Mouse (Mus musculus) left cerebral cortex, adult 2 months (tissue): ENCODE data around the gene Foxk1. TPM values are rescaled to one million over a fixed set of nuclear protein-coding genes. Genes with fewer than 3 reads are reported as not detected.

Source experiments
- DNase-seq, 2 experiments: peaks; one replicate each; pipeline ENCODE4 v3.0.0; 2021 to 2022; ENCODE audit warnings: low spot score in 2 of 2, mixed read lengths in 1 of 2; ENCODE audit errors: extremely low spot score in 1 of 2
- H3K27ac ChIP-seq: fragments of 200-600 bp; 2 replicates; pipeline ENCODE4 v1.8.1; 2022
- H3K4me3 ChIP-seq: fragments of 200-600 bp; 2 replicates; pipeline ENCODE4 v1.8.1; 2022
- CTCF ChIP-seq: fragments of 200-600 bp; IDR thresholded peaks from 2 replicates; pipeline ENCODE4 v1.8.1; 2022; ENCODE audit warnings: antibody characterized with exemption, mild to moderate bottlenecking, moderate library complexity
- intact Hi-C: fragments of 180-260 bp; cut with DNase I; formaldehyde crosslinking; loops from one replicate; pipeline ENCODE4 v1.15.1; 2025
- total RNA-seq, 2 experiments: library from RNA; stranded (reverse); gene quantifications; 2 replicates each; pipeline ENCODE4 v1.2.3; 2021

The Foxk1 gene
- total RNA-seq, 2 experiments from 2014 or later, result 40.4 to 46.1 TPM

DNA sequence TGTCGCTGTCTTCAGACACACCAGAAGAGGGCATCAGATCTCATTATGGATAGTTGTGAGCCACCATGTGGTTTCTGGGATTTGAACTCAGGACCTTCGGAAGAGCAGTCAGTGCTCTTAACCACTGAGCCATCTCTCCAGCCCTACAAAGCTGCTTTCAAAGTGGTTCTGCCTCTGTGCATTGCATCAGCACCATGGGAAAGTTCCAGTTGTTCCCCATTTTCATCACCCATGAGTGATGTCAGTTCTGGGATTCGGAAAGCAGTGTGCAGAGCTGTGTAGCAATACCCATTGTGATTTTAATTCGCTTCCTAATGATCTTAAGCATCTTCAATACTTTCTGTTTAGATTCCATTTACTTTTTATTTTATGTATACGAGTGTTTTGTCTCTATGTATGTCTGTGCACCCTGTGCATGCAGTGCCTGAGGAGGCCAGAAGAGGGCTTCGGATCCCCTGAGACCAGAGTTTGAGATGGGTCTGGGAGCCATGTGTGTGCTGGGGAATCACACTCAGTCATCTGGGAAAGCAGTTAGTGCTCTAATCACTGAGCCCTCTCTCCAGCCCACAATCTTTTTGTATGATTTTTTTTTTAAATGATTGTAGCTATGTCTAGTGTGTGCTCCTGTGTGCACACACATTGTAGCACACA lies 6.6 kb upstream of the Foxk1 start:
- H3K4me3 ChIP-seq, result no peak overlapping the region
- intact Hi-C loops, result loop anchor here (5.0 kb wide), 1 partner anchor 412 kb away; no protein-coding TSS in a partner anchor
- TF ChIP-seq CTCF, result peak; percentile 13
- DNase-seq, result no peak
- no peak overlapping the region for H3K27ac ChIP-seq

DNA sequence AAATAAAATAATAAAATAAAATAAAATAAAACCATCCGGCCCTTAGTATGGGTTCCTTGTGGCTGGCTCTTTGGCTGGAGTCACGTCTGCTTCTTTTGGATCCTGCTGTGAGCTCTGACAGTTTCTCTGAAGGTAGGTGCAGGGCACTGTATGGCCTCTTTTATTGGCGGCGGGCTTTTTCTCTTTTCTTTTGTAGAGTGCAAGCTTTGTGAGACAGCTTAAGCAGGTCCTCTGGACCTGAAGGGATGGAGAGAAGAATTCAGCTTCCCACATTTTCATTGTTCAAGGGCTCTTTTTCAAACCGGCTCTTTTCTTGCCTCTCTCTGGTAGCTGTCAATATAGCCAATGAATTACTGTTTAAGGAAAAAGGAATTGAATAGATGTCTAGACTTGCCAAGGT lies 5.4 kb upstream of the Foxk1 start:
- no peak for TF ChIP-seq CTCF
- intact Hi-C loops, result loop anchor here (5.0 kb wide), 1 partner anchor 414 kb away; no protein-coding TSS in a partner anchor
- no peak for DNase-seq
- H3K27ac ChIP-seq, result no peak overlapping the region
- no peak overlapping the region for H3K4me3 ChIP-seq

DNA sequence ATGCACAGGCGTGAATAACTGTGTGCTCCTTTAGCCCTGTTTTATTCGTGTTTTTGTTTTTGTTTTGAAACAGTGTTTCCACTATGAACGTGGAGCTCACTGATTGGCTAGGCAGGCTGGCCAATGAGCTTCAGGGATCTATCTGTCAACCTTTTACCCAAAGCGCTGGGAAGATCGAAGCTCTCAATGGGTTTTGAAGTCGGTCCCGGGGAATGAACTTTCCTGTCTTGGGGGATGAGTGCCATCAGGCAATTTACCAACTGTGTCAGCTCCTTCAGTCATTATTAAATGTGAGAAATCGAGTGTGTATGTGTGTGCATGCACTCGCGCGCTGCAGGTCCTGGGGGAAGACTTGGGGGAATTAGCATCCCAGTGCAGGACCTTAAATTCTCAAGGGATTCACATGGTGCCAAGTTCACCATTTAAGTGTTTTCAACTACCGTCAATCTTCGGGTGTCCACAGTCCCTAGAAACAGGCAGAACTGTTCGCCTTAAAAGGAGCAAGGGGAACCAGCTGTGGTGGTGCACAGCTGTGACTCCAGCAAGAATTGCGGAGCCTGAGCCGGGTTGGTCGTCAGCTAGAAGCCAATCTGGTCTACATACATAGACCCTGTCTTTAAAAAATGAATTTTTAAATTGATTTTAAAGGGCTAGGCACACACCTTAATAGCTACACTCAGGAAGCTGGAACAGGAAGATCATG lies 965 bp upstream of the Foxk1 start:
- DNase-seq, result no peak
- intact Hi-C loops, result loop anchor here (2.0 kb wide), 1 partner anchor 48 kb away; no protein-coding TSS in a partner anchor
- Histone ChIP-seq H3K27ac (peak overlapping the region; percentile 86; the same call in 1 of the 2 replicates), H3K4me3 (peak overlapping the region; percentile 93)
- no peak for TF ChIP-seq CTCF

DNA sequence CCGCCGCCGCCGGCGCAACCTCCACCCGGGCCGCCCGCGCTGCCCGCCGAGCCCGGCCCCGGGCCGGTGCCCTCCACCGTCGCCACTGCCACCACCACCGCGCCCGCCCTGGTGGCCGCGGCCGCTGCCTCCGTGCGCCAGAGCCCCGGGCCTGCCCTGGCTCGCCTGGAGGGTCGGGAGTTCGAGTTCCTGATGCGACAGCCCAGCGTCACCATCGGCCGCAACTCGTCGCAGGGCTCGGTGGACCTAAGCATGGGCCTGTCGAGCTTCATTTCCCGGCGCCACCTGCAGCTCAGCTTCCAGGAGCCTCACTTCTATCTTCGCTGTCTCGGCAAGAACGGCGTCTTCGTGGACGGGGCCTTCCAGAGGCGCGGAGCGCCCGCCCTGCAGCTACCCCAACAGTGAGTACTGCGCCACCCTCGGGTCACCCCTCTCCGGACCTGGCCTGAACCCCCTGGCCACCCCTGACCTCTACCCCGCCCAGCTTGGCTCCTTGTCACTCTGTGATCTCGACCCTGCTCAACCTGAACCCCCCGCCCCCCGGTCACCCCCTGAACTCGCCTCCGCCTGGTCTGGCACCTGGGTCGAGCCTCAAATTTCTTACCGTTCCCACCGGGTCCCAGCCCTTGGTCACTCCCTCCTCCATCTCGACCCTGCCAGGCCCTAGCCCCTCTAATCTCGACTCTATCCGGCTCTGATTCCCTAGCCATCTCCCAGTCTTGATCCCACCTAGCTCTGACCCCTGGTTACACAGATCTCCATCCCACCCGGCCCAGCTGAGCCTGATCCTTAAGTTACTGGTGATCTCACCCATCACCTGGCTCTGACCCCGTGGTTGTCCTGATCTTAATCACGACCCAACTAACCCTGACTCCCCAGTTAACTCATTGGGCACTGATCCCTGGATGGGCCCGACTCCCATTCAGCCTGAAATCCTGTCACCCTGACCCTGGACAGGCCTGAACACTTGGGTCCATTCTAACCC lies 636 bp downstream of the Foxk1 start:
- H3K27ac ChIP-seq, result peak overlapping the region; percentile 92
- DNase-seq, result peak in 1 of 2 experiments; percentile 45
- peak overlapping the region; percentile 93 for H3K4me3 ChIP-seq
- TF ChIP-seq CTCF, result no peak; the same call in 1 of the 2 replicates
- intact Hi-C loops, result loop anchor here (1.0 to 2.0 kb wide), 2 partner anchors 35 to 47 kb away; no protein-coding TSS in a partner anchor

DNA sequence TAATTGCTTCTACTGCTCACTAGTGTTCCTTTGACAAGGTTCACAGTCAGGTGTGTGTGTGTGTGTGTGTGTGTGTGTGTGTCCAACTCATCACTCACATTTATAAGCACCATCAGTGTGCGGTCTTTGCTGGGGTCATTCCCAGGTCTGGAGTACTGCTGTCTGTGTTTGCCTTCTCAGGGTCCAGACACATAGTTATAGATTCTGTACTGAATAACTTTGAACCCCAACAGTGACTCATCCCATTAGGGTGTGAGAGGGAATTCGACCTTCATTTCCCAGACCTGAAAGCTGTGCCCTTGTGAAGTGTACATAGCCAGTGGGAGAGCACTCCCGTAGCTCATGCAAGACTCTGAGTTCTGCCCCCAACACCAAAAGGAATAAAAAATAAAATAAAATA lies 2.4 kb downstream of the Foxk1 start:
- Histone ChIP-seq H3K27ac (peak overlapping the region; percentile 19; the same call in 1 of the 2 replicates), H3K4me3 (peak overlapping the region; percentile 93)
- TF ChIP-seq CTCF, result no peak
- intact Hi-C loops, result loop anchor here (2.0 kb wide), 1 partner anchor 35 kb away; no protein-coding TSS in a partner anchor
- DNase-seq, result no peak

DNA sequence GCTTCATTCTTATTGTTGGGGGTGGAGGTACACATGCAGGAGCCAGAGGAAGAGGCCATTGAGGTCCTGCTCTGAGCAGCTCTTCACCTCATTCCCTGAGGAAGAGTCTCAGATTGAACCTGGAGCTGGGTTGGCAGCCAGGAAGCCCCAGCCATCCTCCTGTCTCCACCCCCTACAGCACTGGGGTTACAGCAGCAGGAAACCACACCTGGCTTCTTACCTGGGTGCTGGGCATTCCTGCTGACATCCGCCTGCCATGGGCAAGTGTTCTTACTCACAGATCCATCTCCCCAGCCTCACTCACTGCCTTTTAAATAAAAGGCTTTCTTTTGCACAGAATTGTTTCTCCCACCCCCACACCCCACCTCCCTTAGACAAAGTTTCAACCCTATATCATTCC lies 3.0 kb downstream of the Foxk1 start:
- intact Hi-C loops, result loop anchor here (2.0 kb wide), 1 partner anchor 34 kb away; no protein-coding TSS in a partner anchor
- peak overlapping the region; percentile 93 for H3K4me3 ChIP-seq
- peak overlapping the region; percentile 41; the same call in 1 of the 2 replicates for H3K27ac ChIP-seq
- TF ChIP-seq CTCF, result no peak
- no peak for DNase-seq

DNA sequence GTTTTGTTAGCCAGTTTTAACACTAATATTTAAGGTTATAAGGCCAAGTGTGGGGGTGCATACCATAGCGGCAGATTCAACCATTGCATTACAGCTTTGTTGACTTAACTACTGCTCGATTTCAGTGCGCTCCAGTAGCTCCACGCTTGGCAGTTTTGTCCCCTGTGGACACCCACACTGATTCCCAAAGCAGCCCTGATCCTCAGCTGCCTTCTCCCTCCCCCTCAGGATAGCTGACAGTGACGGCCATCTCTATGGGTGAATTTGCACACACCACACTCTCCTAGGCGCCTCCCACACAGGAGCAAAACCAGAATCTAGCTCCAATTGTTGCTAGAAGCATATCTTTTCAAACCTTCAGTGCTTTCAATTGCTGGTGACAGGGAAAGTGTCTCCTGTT lies 4.1 kb downstream of the Foxk1 start:
- intact Hi-C loops, result loop anchor here (2.0 kb wide), 1 partner anchor 33 kb away; no protein-coding TSS in a partner anchor
- Histone ChIP-seq H3K27ac (peak overlapping the region; percentile 74), H3K4me3 (peak overlapping the region; percentile 93)
- DNase-seq, result peak; percentile 56 to 66
- no peak for TF ChIP-seq CTCF

DNA sequence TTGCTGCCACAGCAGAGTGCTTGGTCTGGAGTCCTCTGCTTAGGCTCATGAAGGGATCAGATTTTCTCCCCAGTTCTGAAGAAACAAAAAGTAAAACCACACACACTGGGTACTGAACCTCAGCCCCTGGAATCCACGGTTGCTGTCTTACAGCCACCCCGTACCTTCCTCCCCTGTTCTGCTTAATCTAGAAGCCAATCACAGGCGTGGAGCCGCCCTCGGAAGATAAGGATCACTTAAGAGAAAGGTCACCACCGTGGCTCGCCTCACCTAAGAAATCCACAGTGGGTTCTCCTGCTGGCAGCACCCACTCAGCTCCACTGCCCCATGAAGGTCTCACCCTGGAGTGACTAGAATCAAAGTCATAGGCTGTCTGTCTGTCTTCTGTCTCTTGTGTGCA lies 5.1 kb downstream of the Foxk1 start:
- no peak for TF ChIP-seq CTCF
- Histone ChIP-seq H3K27ac (peak overlapping the region; percentile 57), H3K4me3 (no peak overlapping the region)
- intact Hi-C loops, result no loop called here
- no peak for DNase-seq

DNA sequence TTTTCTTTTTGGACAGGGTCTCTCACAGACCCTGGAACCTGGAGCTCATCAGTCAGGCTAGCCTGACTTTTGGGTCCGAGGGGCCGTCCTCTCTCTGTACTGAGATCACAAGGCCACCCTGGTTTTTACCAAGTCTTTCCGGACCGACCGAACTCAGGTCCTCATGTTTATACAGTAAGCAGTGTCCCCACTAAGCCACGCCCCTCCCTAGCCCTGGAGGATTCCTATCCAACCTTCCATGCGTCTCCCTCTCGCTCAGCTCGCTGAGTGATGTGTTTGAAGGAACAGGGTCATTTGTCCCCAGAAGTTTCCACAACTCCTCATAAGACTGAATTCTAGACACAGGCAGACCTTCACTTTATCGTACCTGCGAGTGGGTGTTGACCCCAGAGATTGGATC lies 5.6 kb downstream of the Foxk1 start:
- no peak for DNase-seq
- no peak for TF ChIP-seq CTCF
- H3K27ac ChIP-seq, result no peak overlapping the region
- H3K4me3 ChIP-seq, result no peak overlapping the region
- intact Hi-C loops, result no loop called here

DNA sequence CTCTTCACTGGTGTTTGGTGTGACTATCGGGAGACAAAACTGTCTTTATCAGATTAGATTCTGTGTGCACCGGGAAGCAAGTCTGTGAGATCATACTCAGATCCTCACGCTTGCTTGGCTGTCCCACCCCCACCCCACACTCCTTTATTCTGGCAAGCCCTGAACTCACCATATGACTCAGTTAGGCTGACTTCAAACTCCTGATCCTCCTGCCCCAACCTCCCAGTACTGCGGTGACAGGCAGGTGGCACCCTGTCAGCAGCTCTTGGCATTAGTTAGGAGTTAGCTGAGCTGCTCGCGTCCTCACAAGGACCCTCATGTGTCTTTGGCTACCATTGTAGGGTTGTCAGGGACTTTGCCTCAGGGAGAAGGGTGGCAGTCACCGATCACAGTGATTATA lies 6.1 kb downstream of the Foxk1 start:
- intact Hi-C loops, result no loop called here
- no peak for TF ChIP-seq CTCF
- H3K27ac ChIP-seq, result no peak overlapping the region
- DNase-seq, result no peak
- H3K4me3 ChIP-seq, result no peak overlapping the region

DNA sequence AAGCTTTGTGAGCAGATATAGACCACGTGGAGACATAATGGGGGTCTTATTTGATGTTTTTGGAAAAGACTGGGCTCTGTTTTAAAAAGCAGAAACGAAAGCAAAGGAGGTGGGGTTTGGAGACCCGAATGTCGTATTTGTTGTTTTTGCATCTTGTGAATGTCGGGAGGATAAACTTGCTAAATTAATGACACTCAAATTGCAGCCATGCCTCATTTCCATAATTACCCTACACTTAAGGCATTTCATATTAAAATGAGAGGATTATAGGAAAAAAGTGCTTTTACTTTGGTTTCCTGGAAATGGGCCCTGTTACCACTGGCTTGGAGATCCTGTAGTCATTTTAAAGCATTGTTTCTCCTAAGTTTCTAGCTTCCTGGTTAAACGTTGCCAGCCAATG lies 7.9 kb downstream of the Foxk1 start:
- DNase-seq, result no peak
- no peak overlapping the region for H3K4me3 ChIP-seq
- TF ChIP-seq CTCF, result no peak
- no peak overlapping the region for H3K27ac ChIP-seq
- intact Hi-C loops, result no loop called here
